Mouse (Mus musculus): ENCODE data around the gene Mxd4.

Mxd4 gene

GRCm38 (mm10) chr5:34168950-34169891 is 18.3 kb downstream of the Mxd4 start, which contains the start of the genes Poln and Haus3:
TSS of gene Poln (minus strand) at chr5:34169448.
TSS of gene Haus3 (minus strand) at chr5:34169527.
- peak; percentile 97 for DNase-seq

DNA sequence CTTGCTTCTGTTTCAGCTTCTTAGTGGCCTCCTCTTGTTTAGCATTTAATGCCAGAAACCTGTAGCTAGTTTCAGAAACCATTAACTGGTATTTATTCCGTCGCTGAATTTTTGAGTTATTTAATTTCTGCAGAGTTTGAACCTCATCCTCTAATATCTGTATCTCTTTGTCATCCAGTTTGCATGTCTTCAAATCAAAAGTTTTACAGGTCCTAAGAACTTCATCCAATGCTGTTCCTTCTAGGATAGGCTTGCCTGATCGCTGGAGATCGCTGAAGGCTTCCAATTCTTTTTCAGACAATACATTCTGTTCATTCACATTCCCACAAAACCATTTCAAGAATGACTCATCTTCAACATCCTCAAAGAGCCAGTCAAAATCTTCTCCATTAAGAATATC is 19.7 kb downstream of the Mxd4 start:
- no peak for DNase-seq

DNA sequence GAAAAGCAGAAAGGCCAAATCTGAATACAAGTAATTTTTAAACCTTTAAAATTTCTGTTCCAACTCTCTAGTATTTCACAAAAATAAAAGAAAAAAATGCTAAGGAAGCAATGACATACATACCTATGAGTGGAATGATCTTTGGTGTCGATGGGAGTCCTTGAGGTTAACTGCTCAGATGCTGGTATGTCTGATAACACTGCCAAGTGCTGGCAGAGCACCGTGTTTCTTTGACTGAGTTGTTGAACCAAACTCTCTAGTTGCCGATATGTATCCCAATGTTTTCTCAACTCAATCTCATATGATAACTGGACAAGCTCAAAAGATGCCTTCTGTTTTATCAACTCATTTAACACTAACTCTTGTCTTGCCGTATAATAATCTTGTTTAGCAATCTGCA is 21.7 kb downstream of the Mxd4 start:
- DNase-seq, result peak; percentile 6

DNA sequence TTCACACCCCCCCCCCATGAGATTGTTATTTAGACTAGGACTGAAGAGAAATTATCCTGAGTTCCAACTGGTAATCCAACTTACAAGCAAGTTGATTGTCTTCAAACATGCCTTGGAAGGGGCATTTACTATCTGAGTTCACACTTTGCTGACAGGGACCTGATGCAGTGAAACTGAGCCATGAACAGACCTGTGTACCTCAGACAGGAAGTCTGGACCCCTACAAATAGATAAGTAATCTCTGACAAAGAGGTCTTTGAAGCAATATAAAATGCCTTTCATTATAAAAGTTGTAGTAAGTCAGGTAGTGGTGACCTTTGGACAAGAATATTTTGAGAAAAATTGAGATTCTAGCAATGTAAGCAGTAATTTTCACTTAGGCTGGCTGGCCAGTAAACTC is 39.0 kb downstream of the Mxd4 start:
- DNase-seq, result no peak

- no peak for DNase-seq
Observed at GRCm38 (mm10) chr5:34147554-34147953, 40.0 kb downstream of the Mxd4 start.

- DNase-seq, result peak; percentile 70
Observed at GRCm38 (mm10) chr5:34139751-34140150, 47.8 kb downstream of the Mxd4 start.

DNA sequence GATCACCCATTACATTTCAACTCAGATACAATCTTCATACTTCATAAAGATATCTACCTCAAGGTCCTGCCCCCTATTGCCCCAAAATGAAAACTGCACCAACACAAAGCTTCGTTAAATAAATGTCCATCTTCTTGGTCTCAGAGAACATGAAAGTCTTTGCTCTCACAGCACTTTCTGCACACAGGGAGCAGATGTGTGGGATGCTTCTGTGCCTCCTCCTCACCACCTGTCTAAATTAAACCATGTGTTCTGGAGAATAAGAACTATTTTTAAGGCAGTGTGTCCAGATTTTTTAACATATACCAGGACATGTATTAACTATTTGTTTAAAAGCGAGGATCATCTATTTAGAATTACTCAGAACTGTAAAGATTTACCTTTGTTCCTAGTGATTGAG is 54.8 kb downstream of the Mxd4 start:
- no peak for DNase-seq

DNA sequence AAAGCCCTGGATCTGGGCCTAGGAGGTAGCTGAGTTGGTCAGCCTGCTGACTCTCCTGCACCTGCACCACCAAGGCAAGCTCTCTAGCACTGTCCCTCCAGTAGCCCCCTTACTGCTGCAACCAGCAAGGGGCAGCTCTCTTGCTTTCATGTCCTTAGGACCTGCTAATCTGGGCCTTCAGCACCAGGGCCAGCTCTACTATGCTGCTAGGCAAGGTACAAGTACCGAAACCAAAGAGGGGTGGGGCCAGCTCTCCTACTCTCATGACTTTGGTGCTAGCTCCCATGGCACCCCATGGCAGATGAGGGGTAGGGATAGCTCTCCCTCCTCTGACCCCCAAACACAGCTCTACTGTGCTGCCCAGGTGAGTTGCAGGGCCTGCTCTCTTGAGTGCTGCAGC is 63.4 kb downstream of the Mxd4 start:
- DNase-seq, result no peak
